Mouse (Mus musculus) bone marrow, adult 2 months (tissue): ENCODE data around the gene B3galt6. TPM values are rescaled to one million over a fixed set of nuclear protein-coding genes. Genes with fewer than 3 reads are reported as not detected.
A peak's percentile ranks its signal among the peaks of the same experiment; 100 is the strongest.

Experiments
- H3K27ac ChIP-seq: fragments of 200-500 bp; 2 replicates; pipeline ENCODE4 v1.5.1; 2012; ENCODE audit warnings: low read depth, mild to moderate bottlenecking, control low read depth, inconsistent platforms, low read length; ENCODE audit not compliant: control insufficient read depth, poor library complexity, insufficient read depth
- H3K4me1 ChIP-seq: fragments of 200-500 bp; 2 replicates; pipeline ENCODE4 v1.6.1; 2011; ENCODE audit warnings: low read length; ENCODE audit not compliant: control insufficient read depth, insufficient read depth
- H3K4me3 ChIP-seq: fragments of 200-500 bp; replicated peaks from 2 replicates; pipeline ENCODE3; 2011; ENCODE audit warnings: mild to moderate bottlenecking, low read depth, low read length, control low read depth; ENCODE audit not compliant: control insufficient read depth
- CTCF ChIP-seq: fragments of 200-500 bp; IDR thresholded peaks from 2 replicates; pipeline ENCODE4 v1.5.1; 2011; ENCODE audit warnings: low read length, control low read depth; ENCODE audit not compliant: control insufficient read depth, insufficient read depth
- POLR2A ChIP-seq: fragments of 200-500 bp; IDR thresholded peaks from 2 replicates; pipeline ENCODE4 v1.6.1; 2011; ENCODE audit warnings: low read depth, mild to moderate bottlenecking, control low read depth, low read length, borderline replicate concordance; ENCODE audit not compliant: control insufficient read depth
- WGBS: fragments of 180-500 bp; shearing (Covaris S2); methylation state at CpG from one replicate; pipeline ENCODE4 v1.1.7; 2018; 5-methylcytosine and 5-hydroxymethylcytosine counted together
- polyA plus RNA-seq: library from polyadenylated mRNA; stranded (reverse); fragments of >200 nt; gene quantifications from 2 replicates; pipeline ENCODE4 v1.2.4, GENCODE M21; 2011; ENCODE audit warnings: low replicate concordance; ENCODE audit not compliant: missing spikeins, insufficient read depth, insufficient read length

B3galt6 gene
- polyA plus RNA-seq, 1 experiment: 2.0 TPM

- no peak overlapping the region for H3K4me3 ChIP-seq
- H3K4me1 ChIP-seq: no peaks in the 10 kb centered on the region
- 76% methylated on average over 2 of the region's 2 CpGs for WGBS
- H3K27ac ChIP-seq: no peak overlapping the region
- TF ChIP-seq CTCF: no peak
- no peak for TF ChIP-seq POLR2A
Measured at GRCm38 (mm10) chr4:155973239-155973638, 19.2 kb downstream of the B3galt6 start.

GRCm38 (mm10) chr4:155972651-155973050, 19.8 kb downstream of the B3galt6 start:
- 88% methylated on average over 6 of the region's 6 CpGs for WGBS
- Histone ChIP-seq H3K4me1 (no peaks in the 10 kb centered on the region), H3K27ac (no peak overlapping the region), H3K4me3 (no peak overlapping the region)
- TF ChIP-seq POLR2A (no peak), CTCF (no peak)

GRCm38 (mm10) chr4:155970286-155970685, 22.2 kb downstream of the B3galt6 start:
- 59% methylated on average over 5 of the region's 5 CpGs for WGBS
- TF ChIP-seq POLR2A (no peak), CTCF (no peak)
- Histone ChIP-seq H3K4me1 (no peaks in the 10 kb centered on the region), H3K4me3 (no peak overlapping the region), H3K27ac (no peak overlapping the region)

GRCm38 (mm10) chr4:155969043-155969653, 23.3 kb downstream of the B3galt6 start:
- H3K27ac ChIP-seq: no peak overlapping the region
- TF ChIP-seq CTCF: no peak
- no peak for TF ChIP-seq POLR2A
- H3K4me3 ChIP-seq: no peak overlapping the region
- no peaks in the 10 kb centered on the region for H3K4me1 ChIP-seq
- 68% methylated on average over 13 of the region's 13 CpGs for WGBS

- WGBS: 86% methylated on average over 11 of the region's 11 CpGs
- peak overlapping the region; percentile 25; the same call in 1 of the 2 replicates for H3K27ac ChIP-seq
- no peaks in the 10 kb centered on the region; the same call in 1 of the 2 replicates for H3K4me1 ChIP-seq
- H3K4me3 ChIP-seq: no peak overlapping the region
- TF ChIP-seq POLR2A: no peak
- TF ChIP-seq CTCF: no peak
Measured at GRCm38 (mm10) chr4:155964396-155964795, 28.1 kb downstream of the B3galt6 start.

- Histone ChIP-seq H3K27ac (peak overlapping the region; percentile 41), H3K4me3 (peak overlapping the region; percentile 58), H3K4me1 (no peaks in the 10 kb centered on the region; the same call in 1 of the 2 replicates)
- 53% methylated on average over 7 of the region's 7 CpGs for WGBS
- TF ChIP-seq POLR2A (no peak), CTCF (no peak)
Measured at GRCm38 (mm10) chr4:155963106-155963505, 29.3 kb downstream of the B3galt6 start.

GRCm38 (mm10) chr4:155962167-155962971, 30.1 kb downstream of the B3galt6 start, which contains the start of gene C1qtnf12:
Gene C1qtnf12 (plus strand): TSS chr4:155962318.
- Histone ChIP-seq H3K4me1 (no peaks in the 10 kb centered on the region; the same call in 1 of the 2 replicates), H3K27ac (peak within 1 kb of the TSS; percentile 41), H3K4me3 (peak within 1 kb of the TSS; percentile 58)
- TF ChIP-seq CTCF: no peak
- TF ChIP-seq POLR2A: peak; percentile 65
- WGBS: 2% methylated on average over 41 of the region's 42 CpGs

GRCm38 (mm10) chr4:155959275-155959674, 33.2 kb downstream of the B3galt6 start:
- no peaks in the 10 kb centered on the region; the same call in 1 of the 2 replicates for H3K4me1 ChIP-seq

GRCm38 (mm10) chr4:155955491-155955890, 37.0 kb downstream of the B3galt6 start:
- TF ChIP-seq POLR2A (no peak), CTCF (no peak)
- H3K4me3 ChIP-seq: no peak overlapping the region
- no peaks in the 10 kb centered on the region for H3K4me1 ChIP-seq
- whole genome bisulfite sequencing: 95% methylated on average over 6 of the region's 6 CpGs
- no peak overlapping the region for H3K27ac ChIP-seq

More at GRCm38 (mm10) chr4:155959275-155959674, 33.2 kb downstream of the B3galt6 start:
- no peak overlapping the region for H3K4me3 ChIP-seq
- H3K27ac ChIP-seq: no peak overlapping the region
- WGBS: 1% methylated on average over 5 of the region's 5 CpGs
- TF ChIP-seq CTCF: peak; percentile 90
- no peak for TF ChIP-seq POLR2A
